Mouse (Mus musculus) hematopoietic stem cell, adult 5-6 weeks (primary cell): ENCODE data around the gene Zfp87. TPM values are rescaled to one million over a fixed set of nuclear protein-coding genes. Genes with fewer than 3 reads are reported as not detected.

Source experiments
- ATAC-seq, 2 experiments: fragments of 125-278 bp in 1 of 2; replicated peaks in 1 of 2; 2 replicates each; pipeline ENCODE4 v1.8.0; 2016 to 2017; ENCODE audit warnings: inconsistent platforms in 2 of 2, mild to moderate bottlenecking in 2 of 2, moderate number of reproducible peaks in 2 of 2, low read depth in 1 of 2, moderate TSS enrichment in 1 of 2; ENCODE audit not compliant: low FRiP score in 2 of 2, poor library complexity in 2 of 2, severe bottlenecking in 2 of 2, insufficient read depth in 1 of 2, low TSS enrichment in 1 of 2
- total RNA-seq: library from RNA; stranded (forward); fragments of 172-1452, 232-1000 nt; gene quantifications from 2 replicates; pipeline ENCODE4 v1.2.3, GENCODE M21; 2017

The Zfp87 gene
- 27.1 and 31.8 TPM in 2 replicates for total RNA-seq

- ATAC-seq, result peak; percentile 99 to 100
These were observed at the start of gene Zfp87, which contains the start of gene Gm26965 for GRCm38 (mm10) chr13:67525753-67526410. Gene Zfp87, minus strand, starts transcription at chr13:67526177. Gene Gm26965, minus strand, starts transcription at chr13:67526151.

- no peak for ATAC-seq
These were observed 46.7 kb upstream of the Zfp87 start for GRCm38 (mm10) chr13:67572591-67573189.

- ATAC-seq, result no peak
These were observed 27.8 kb upstream of the Zfp87 start, which contains the start of gene Zfp748 for GRCm38 (mm10) chr13:67553730-67554129. Gene Zfp748, minus strand, starts transcription at chr13:67553830.

- ATAC-seq, result peak; percentile 99
These were observed 26.7 kb upstream of the Zfp87 start for GRCm38 (mm10) chr13:67552505-67553346.

- no peak for ATAC-seq
These were observed 20.0 kb upstream of the Zfp87 start for GRCm38 (mm10) chr13:67545941-67546340.

GRCm38 (mm10) chr13:67527049-67527730, 1.2 kb upstream of the Zfp87 start:
- ATAC-seq, result no peak

GRCm38 (mm10) chr13:67500908-67501307, 25.1 kb downstream of the Zfp87 start:
- no peak for ATAC-seq

GRCm38 (mm10) chr13:67500084-67500719, 25.8 kb downstream of the Zfp87 start, which contains the start of gene Zfp58:
Gene Zfp58, minus strand, starts transcription at chr13:67500555.
- peak; percentile 96 to 98 for ATAC-seq

- no peak for ATAC-seq
These were observed 30.3 kb downstream of the Zfp87 start for GRCm38 (mm10) chr13:67495631-67496030.

GRCm38 (mm10) chr13:67484424-67484811, 41.6 kb downstream of the Zfp87 start:
- peak; percentile 8 to 19; a peak in 2 of 4 replicates for ATAC-seq

- ATAC-seq, result peak; percentile 98 to 99
These were observed 42.2 kb downstream of the Zfp87 start, which contains the start of gene Zfp874b for GRCm38 (mm10) chr13:67483625-67484423. Gene Zfp874b, minus strand, starts transcription at chr13:67484258.

GRCm38 (mm10) chr13:67481528-67481927, 44.4 kb downstream of the Zfp87 start:
- no peak for ATAC-seq

- no peak for ATAC-seq
These were observed 56.7 kb downstream of the Zfp87 start for GRCm38 (mm10) chr13:67469274-67469673.
